Mouse (Mus musculus) Patski (cell line): ENCODE results near the gene Ciz1. TPM values are rescaled to one million over a fixed set of nuclear protein-coding genes. Genes with fewer than 3 reads are reported as not detected.

Source experiments
- ATAC-seq: fragments of 100-300 bp; one replicate; pipeline ENCODE4 v1.8.0; 2021
- CTCF ChIA-PET: fragments of 350-600 bp; sonication (Branson Sonifier 250); formaldehyde crosslinking; loops from one replicate; lab custom pipeline; 2022; ENCODE audit warnings: inconsistent platforms; lab: Charles Lee
- POLR2A ChIA-PET: fragments of 350-600 bp; sonication (Branson Sonifier 250); formaldehyde crosslinking; loops from one replicate; lab custom pipeline; 2022; ENCODE audit warnings: antibody characterized with exemption, inconsistent platforms; lab: Charles Lee
- DNase-seq: peaks from one replicate; pipeline ENCODE4 v3.0.0-alpha.2; 2011; ENCODE audit warnings: low read depth, low spot score
- H3K27me3 ChIP-seq: fragments of 371-371 bp; one replicate; pipeline ENCODE4 v1.5.1; 2021
- CTCF ChIP-seq: fragments of 100-300 bp; IDR thresholded peaks from one replicate; pipeline ENCODE4 v1.5.1; 2021
- in situ Hi-C: fragments of 300-500 bp; cut with MboI; formaldehyde crosslinking; loops from 3 replicates; pipeline ENCODE4 v1.11.1; 2018; ENCODE audit warnings: low pct_unique_long_range_greater_than_20kb, mixed read lengths
- polyA plus RNA-seq: library from polyadenylated mRNA; unstranded; gene quantifications from one replicate; pipeline ENCODE4 v1.2.3, GENCODE M21; 2021

The Ciz1 gene
- polyA plus RNA-seq, 1 experiment from 2014 or later = 69.7 TPM

DNA sequence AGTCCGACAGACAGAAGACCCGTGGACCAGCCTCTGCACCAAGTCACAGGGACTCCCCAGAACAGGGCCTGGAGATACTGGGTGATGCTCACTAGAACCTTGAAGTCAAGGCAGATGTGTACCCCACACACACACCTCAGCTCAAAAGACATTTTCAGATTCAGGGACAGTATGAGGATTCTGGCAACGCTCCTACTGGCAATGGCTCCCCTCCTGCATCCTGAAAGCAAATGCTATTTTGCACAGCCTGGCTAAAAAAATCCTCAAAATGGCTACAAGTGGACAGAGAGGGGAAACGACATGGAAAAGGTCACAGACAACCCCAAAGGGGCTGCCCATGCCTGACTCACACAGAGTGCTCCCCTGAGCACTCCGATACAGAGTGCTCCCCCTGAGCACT, 20.0 kb upstream of the Ciz1 start:
- no peaks in the 10 kb centered on the region for H3K27me3 ChIP-seq
- CTCF ChIA-PET = no interaction called here
- POLR2A ChIA-PET = no interaction called here
- ATAC-seq (no peak), DNase-seq (no peak)
- TF ChIP-seq CTCF = no peak
- in situ Hi-C loops = no loop called here

DNA sequence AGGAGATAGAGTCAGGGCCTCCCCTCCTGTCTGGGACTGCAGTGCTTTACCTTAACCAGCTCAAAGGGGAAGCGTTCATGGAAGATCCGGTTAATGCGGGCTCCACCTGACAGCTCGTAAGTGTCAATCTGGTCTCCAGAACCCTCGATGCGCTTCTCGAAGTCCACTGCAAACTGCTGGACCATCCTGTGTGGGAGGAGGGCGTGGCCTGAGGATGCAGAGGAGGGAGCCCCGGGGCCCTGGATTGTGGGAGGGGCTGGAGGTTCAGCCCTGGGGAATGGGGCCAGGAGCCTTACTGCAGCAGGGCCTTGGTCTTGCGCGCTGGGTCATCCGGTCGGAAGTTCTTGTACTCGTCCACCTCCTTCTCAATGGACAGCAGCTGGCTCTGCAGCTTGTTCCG, 16.2 kb upstream of the Ciz1 start:
- CTCF ChIA-PET = interaction anchor here (1.2 to 1.5 kb wide), 3 partner anchors 15 to 28 kb away, joined by 3 to 4 read pairs (median 3); no protein-coding TSS in a partner anchor
- POLR2A ChIA-PET = no interaction called here
- DNase-seq (no peak), ATAC-seq (no peak)
- TF ChIP-seq CTCF = no peak
- in situ Hi-C loops = no loop called here
- H3K27me3 ChIP-seq = no peaks in the 10 kb centered on the region

DNA sequence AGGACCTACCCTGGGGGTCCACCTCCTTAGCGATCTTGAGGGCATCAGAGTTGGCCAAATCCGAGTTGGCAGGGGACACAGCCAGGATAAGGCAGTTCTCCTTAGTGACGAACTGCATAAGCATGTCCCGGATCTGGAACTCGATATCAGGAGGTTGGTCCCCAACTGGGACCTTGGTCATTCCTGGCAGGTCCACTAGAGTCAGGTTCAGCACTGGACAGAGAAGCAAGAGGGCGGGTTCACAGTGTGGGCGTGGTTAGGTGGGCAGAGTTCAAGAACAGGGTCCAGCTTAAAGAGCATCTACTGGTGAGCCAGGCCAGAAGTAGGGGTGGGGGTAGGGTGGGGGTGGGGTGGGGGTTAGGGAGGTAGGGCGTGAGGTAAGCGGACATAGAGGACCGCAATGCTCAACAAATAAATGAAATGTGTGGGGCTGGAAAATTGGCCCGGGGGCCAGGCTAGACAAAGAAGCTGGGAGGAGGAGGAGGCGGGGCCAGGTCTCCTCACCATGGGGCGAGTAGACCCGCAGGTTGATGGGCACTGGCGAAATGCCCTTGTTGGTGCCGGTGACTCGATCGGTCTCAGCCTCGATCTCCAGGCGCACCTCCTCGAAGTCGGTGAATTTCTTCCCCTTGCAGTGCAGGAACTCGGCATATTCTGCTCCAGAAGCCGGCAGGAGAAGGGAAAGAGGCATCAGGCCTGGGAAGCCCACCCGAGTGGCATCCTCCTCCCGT, 12.1 kb upstream of the Ciz1 start:
- ChIA-PET POLR2A (no interaction called here), CTCF (no interaction called here)
- in situ Hi-C loops = no loop called here
- ATAC-seq = no peak
- no peak for DNase-seq
- H3K27me3 ChIP-seq = no peaks in the 10 kb centered on the region
- no peak for TF ChIP-seq CTCF

DNA sequence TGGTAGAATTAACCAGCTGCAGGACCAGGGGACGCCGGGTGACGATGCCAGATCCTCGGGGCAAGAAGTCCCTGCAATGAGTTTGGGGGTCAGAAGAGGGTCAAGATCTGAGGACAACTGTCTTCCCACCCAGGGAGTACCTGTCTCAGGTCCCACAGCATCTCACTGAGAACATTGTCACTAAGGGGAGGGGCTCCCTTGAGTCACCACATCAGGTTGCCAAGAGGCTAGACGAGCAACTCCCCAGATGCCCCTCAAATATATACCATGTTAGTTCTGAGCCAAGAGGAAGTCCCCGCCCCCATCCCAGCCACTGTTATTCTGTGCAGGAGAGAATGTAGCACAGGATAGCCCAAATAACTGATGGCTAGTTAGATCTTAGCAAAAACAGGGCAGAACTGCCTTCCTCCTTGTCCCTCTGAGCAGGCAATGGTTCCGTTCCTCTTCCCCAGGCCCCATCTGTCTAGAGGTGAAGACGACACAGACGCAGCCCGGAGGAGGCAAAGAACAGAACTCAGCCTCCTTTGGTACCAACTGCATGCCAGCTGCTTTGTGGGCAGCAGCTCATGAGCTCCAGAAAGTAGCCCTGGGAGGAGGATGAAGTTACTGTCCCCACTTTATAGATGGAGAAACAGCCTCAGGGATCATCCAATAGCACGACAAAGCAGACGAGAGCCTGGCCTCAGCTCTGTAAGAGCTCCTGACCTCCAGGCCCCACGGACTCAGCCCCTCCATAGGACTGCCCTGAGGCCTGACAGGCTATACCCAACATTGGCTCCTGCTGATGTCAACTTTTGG, 11.1 kb upstream of the Ciz1 start:
- TF ChIP-seq CTCF = no peak
- POLR2A ChIA-PET = no interaction called here
- in situ Hi-C loops = no loop called here
- DNase-seq (no peak), ATAC-seq (no peak)
- CTCF ChIA-PET = interaction anchor here (1.1 kb wide), 1 partner anchor 19 kb away, joined by 3 read pairs; no protein-coding TSS in a partner anchor
- no peaks in the 10 kb centered on the region for H3K27me3 ChIP-seq

DNA sequence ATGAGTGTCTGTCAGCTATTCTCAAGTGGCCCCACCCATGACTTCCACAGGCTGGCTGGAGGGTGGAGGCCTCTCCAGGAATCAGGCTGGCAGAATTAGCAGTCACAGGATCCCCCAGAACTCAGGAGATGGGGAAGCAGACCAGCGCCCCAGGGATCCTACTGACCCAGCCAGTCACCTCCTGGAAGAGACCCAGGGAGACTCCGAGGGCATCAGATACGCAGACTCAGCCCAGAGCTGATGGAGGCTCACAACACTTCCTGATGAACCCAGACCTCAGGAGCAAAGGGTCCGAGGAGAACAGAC, 10.5 kb upstream of the Ciz1 start:
- H3K27me3 ChIP-seq = no peaks in the 10 kb centered on the region
- CTCF ChIA-PET = interaction anchor here (1.1 kb wide), 1 partner anchor 19 kb away, joined by 3 read pairs; no protein-coding TSS in a partner anchor
- no peak for TF ChIP-seq CTCF
- ATAC-seq (no peak), DNase-seq (no peak)
- POLR2A ChIA-PET = no interaction called here
- in situ Hi-C loops = no loop called here

DNA sequence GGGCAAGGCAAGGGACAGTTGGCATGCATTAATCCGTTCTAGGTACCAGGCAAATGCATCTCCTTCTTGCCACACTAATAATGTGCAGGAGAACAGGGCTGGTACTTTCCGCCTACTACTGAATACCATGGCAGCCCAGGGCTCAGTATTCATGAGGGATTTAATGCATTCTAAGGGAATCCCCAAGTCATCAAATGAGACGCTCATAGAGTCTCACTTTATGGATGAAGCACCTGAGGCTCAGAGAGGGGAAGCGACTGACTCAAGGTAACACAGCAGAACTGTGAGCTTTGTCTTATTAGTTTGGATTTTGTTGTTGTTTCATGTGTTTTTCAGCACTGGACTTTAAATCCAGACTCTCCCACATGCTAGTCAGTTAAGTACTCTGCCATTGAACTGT, 10.1 kb upstream of the Ciz1 start:
- H3K27me3 ChIP-seq = no peaks in the 10 kb centered on the region
- ChIA-PET CTCF (interaction anchor here (1.1 kb wide), 1 partner anchor 18 kb away, joined by 3 read pairs; no protein-coding TSS in a partner anchor), POLR2A (no interaction called here)
- TF ChIP-seq CTCF = no peak
- in situ Hi-C loops = no loop called here
- ATAC-seq (no peak), DNase-seq (no peak)

DNA sequence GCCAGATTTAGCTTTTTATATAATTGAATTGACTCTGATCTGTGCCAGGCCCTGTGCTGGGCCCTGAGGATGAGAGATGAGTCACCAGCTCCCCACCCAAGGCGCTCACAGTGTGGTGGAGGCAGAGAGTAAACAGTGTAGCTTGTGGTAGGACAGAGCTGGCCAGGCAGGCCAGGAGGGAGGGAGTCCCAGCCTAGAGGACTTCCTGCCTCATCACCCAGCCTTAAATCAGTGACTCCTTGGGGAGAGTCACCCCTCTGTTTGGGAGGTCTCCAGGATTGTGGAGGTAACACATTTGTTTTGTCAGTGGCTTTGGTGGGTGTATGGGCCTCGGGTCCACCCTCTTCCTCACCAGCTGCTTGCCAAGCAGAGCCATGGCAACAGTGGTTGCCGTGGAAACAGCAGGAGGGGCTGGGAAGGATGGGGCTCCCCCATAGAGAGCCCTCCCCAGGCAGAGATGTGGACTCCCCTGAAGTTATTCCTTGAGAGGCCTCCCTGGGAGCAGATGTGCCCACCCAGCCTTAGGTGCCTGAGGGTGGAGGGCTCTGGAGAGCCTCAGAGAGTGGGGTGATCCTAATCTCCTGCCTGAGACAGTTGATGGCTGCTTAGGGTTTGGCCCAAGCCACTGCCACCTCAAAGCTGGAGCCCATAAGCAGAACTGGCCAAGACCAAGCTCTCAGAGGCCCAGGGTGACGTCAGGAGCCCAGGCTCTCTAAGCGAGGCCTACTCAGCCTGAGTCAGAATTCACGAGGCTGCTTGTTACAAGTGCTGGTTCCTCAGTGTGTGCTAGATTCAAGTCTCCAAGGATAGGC, 9.4 kb upstream of the Ciz1 start:
- no peak for TF ChIP-seq CTCF
- in situ Hi-C loops = no loop called here
- ChIA-PET POLR2A (no interaction called here), CTCF (no interaction called here)
- ATAC-seq = peak; percentile 72
- DNase-seq = no peak
- H3K27me3 ChIP-seq = no peaks in the 10 kb centered on the region

DNA sequence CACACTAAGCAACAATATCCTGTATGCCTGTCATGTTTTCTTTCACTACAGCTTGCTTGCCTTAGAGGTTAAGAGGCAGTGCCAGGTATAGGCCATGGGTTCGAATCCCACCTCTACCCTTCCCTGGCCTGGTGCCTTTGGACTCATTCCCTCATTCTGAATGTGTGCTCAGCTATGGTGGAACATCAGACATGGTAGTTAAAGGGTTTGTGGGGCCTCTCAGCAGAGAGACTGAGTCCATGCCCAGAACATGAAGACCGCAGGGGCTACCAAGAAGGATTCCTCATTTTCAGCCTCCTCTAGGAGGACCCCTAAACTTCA, 8.8 kb upstream of the Ciz1 start:
- ChIA-PET CTCF (no interaction called here), POLR2A (no interaction called here)
- DNase-seq (no peak), ATAC-seq (no peak)
- no peak for TF ChIP-seq CTCF
- no peaks in the 10 kb centered on the region for H3K27me3 ChIP-seq
- in situ Hi-C loops = no loop called here

DNA sequence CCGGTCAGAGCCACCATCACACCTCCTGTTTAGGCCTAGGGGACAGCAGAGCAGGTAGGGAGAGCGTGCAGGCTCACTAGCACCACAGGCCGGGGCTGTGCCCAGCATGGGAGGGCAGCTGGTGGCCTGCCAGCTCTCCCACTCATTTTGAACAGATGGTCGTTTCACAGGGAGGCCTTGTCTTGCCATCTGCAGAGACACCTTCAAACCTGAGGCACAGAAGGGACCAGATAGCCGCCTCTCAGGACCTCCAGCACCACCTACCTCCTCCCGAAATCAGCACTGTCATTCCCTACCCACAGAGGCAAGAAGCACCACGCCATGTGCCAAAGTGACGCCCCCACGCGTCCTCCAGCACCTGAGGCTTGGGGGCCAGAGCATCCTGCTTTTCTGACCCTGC, 8.1 kb upstream of the Ciz1 start:
- ATAC-seq = no peak
- in situ Hi-C loops = no loop called here
- CTCF ChIA-PET = no interaction called here

DNA sequence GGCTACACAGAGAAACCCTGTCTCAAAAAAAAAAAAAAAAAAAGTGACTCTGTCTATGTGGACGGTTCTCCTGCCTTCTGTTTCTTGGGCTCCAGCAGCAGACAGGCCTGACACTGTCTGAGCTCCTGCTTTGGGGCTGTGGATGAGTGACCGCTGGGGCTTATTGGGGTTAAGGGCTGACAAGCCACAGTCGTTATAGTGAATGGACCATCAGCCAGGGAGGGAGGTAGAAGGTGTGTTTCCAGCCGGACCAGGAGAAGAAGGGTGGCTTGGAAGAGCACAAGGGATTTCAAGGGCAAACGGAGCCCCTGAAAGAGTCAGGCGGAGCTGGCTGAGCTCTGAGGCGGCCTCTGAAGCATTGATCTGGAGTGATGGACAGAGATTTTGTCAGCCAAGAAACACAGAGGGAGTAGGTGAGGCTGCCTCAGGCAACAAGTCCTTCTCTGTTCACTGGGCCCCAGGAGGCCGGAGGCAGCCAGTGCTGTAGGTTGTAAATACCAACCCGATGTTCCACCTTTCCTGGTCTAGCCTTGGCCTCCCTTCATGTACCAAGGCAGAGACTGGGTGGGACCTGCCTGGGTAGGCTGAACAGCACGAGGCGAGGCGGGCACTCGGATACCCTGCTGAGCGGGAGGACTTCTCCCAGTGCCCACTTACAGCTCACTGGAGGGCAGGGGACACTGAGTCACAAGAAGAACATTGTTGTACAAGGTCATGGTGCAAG, 7.4 kb upstream of the Ciz1 start:
- ATAC-seq (no peak), DNase-seq (no peak)
- H3K27me3 ChIP-seq = no peaks in the 10 kb centered on the region
- ChIA-PET POLR2A (no interaction called here), CTCF (no interaction called here)
- in situ Hi-C loops = no loop called here
- TF ChIP-seq CTCF = no peak

More for the DNA sequence above, 8.1 kb upstream of the Ciz1 start:
- no peaks in the 10 kb centered on the region for H3K27me3 ChIP-seq
- POLR2A ChIA-PET = no interaction called here
- TF ChIP-seq CTCF = no peak
- DNase-seq = no peak
